Mouse (Mus musculus): ENCODE measurements at regions not wholly inside any gene's neighbourhood (a gene's known extent, or its start where the extent isn't known, plus 50 kb on each side); places are given as distances from the start of the nearest gene placed in this dataset.

DNA sequence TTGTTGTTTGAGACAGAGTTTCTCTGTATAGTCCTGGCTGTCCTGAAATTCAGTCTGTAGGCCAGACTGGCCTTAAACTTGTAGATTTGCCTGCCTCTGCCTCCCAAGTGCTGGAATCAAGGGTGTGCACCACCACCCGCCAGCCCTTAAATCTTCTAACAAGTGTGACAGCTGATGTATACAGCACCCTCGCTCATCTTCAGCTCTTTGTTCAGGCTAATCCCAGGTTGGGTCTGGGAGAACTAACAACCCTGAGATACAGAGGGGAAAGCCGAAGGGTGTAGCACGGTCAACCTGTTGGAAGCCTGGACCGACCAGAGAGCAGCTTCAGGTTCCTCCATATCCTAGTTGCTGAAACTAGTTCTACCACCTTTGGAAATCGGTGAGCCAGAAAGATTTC lies 99.0 kb downstream of the Tmem30b start:
- no peak for DNase-seq (ENCODE audit: low spot score in 2 of 2)

- DNase-seq (ENCODE audit: low spot score in 2 of 2): no peak
These were observed 100.0 kb downstream of the Tmem30b start for GRCm38 (mm10) chr12:73446148-73446547.

DNA sequence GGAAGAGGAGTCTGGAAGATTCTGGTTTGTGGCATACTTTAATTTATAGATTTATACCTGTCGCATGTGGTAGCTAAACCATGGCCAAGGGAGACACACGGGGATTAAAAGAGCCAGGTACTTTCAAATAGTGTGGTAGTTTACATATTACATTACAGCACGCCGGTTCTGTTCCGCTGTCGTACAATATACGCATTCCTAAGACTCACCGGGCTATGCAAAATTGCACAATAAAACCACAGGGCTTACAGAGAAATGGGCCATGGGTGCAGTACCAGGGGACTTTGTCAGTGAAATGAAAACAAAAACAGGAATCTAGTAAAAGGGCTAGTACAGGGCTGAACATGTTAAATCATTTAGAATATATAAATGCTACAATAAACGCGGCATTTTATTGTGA lies 100.6 kb downstream of the Tmem30b start:
- no peak for DNase-seq (ENCODE audit: low spot score in 2 of 2)

GRCm38 (mm10) chr12:73445128-73445527 lies 101.1 kb downstream of the Tmem30b start:
- DNase-seq (ENCODE audit: low spot score in 2 of 2): no peak

DNA sequence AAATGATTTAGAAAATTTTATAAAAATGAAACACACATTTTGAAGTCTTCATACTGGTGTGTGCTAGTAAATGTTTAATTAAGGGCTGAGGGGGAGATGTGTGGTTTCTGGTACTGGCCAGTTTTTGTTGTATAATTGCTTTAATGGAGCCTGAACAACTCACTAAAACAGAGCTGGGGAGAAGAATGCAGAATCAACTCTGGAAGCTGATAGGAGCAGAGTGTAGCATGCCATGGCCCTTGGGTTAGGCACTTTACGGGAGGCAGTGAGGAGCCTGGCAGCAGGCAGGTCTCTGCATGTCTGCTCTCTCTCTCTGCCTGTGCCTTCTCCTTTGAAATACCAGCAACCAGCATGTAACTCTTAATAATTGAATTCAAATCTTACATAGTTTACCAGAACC lies 104.9 kb downstream of the Tmem30b start:
- DNase-seq (ENCODE audit: low spot score in 2 of 2): no peak

DNA sequence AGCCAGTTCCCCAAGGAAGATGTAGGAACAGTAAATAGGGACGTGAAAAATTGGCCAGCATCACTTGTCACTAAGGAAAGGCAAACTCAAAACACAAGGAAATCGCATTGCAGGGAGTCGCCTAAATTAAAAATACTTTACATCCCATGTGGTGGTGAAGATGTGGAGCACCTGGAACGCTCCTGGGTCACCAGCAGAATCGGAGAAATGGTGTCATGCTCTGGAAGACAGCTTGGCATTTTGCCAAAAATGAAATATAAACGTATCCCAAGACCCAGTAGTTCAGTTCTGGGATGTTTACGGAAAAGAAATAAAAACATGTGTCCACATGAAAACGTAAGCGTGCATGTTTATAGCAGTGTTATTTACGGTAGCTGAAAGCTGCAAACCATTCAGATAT lies 111.5 kb downstream of the Tmem30b start:
- DNase-seq (ENCODE audit: low spot score in 2 of 2): no peak

DNA sequence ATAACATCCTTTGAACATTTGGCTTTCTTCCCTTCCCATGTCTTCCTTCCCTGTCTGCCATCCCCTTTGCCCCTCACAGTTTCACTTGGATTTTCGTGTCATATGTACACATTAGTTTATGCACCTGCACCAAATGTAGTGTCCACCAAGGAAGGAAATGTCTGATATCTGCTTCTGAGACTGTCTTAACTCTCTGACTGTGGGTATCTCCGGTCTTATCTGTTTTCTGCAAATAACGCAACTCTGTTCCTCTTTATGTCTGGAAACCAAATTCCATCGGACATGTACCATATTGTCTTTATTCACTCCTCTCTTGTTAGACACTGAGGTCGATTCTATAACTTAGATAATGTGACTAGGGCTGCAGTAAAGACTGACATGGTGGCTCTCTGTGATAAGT lies 113.6 kb downstream of the Tmem30b start:
- no peak for DNase-seq (ENCODE audit: low spot score in 2 of 2)

- no peak for DNase-seq (ENCODE audit: low spot score in 2 of 2)
These were observed 118.0 kb downstream of the Tmem30b start for GRCm38 (mm10) chr12:73428171-73428570.

DNA sequence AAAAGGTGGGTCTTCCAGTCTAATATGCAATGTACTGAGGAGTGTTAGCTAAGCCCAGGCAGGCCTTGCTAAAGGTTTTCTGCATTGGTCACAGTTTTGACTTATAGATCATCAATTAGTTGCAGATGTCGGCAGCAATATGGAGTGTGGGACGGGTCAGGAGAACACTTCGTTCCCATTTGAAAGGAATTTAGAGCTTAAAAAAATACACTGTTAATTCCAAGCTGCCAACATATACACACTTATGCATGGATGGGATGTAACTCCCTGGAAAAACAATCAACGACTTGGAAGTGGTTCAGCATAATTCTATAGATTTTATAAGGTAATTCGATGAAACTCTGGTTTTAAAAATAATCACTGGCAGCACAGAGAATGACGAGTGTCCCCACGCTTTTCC lies 121.4 kb downstream of the Tmem30b start:
- DNase-seq (ENCODE audit: low spot score in 2 of 2): no peak

GRCm38 (mm10) chr12:73417101-73417500 lies 129.1 kb downstream of the Tmem30b start:
- DNase-seq (ENCODE audit: low spot score in 2 of 2): no peak

DNA sequence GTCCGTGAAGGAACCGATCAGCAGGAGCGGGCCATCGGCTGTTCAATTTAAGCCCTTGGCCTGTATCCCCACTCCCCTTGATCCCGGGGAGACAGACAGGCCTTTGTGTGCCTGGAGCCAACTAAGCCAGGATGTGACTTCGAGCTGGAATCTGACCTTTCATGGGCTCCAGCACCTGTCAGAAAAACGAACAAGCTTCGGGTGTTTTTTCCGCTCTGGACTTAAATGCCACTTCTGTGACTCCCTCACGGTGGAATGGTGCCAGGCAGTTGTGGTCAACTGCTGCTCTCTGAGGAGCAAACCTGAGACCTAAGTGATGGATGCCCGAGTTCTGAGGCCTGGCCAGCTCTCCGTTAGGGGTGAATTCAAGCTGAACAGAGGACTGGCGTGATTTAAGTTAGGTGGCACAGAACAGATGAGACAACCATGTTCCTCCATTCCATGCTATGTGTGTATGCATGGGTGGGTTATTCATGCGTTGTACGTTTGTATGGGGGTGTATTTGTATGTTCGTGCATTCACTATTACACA lies 129.8 kb downstream of the Tmem30b start:
- peak; percentile 39 to 66 for DNase-seq (ENCODE audit: low spot score in 2 of 2)

GRCm38 (mm10) chr12:73415856-73416366 lies 129.3 kb downstream of the Slc38a6 start:
- no peak for DNase-seq (ENCODE audit: low spot score in 2 of 2)

- no peak for DNase-seq (ENCODE audit: low spot score in 2 of 2)
These were observed 127.0 kb downstream of the Slc38a6 start for GRCm38 (mm10) chr12:73413439-73414196.

GRCm38 (mm10) chr12:73412500-73412899 lies 125.9 kb downstream of the Slc38a6 start:
- DNase-seq (ENCODE audit: low spot score in 2 of 2): no peak

DNA sequence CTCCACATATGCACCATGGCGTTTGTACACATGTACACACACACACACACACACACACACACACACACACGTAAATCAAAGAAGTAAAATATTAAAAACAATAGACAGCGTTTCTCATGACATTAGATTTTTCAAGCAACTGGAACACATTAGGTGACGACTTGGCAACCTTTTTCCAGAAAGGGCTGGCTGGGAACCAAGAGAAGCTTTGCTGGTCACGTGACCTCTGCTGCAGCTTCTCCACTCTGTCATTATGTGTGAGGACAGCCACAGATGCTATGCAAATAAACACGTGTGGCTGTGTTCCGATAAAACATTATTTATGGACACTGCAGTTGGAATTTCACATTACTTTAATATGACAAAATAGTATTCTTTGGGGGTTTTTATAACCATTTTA lies 124.3 kb downstream of the Slc38a6 start:
- DNase-seq (ENCODE audit: low spot score in 2 of 2): peak in 1 of 2 experiments; percentile 67

GRCm38 (mm10) chr12:73409481-73410085 lies 123.0 kb downstream of the Slc38a6 start:
- DNase-seq (ENCODE audit: low spot score in 2 of 2): peak in 1 of 2 experiments; percentile 58

GRCm38 (mm10) chr12:73408614-73409013 lies 122.0 kb downstream of the Slc38a6 start:
- DNase-seq (ENCODE audit: low spot score in 2 of 2): peak in 1 of 2 experiments; percentile 51

DNA sequence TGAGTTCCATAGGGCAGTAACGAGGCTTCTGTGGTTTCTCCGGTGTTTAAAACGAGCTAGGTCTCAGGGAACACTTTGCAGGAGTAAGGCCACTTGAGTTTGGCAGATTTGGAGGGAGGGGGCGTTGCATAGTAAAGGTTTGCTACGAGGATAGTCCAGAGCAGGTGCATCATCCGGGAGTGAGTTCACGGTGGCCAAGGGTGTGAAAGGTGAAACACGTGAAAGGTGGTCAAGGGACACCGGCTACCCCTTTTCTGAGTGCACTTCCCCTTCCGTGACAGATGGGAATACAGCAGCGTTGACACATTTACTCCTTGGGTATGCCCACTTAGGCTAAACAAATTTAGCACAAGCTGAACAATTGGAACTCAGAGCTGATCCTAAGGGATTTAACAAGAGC lies 121.6 kb downstream of the Slc38a6 start:
- peak in 1 of 2 experiments; percentile 6 for DNase-seq (ENCODE audit: low spot score in 2 of 2)

GRCm38 (mm10) chr12:73406556-73407087 lies 120.0 kb downstream of the Slc38a6 start:
- DNase-seq (ENCODE audit: low spot score in 2 of 2): peak in 1 of 2 experiments; percentile 5

DNA sequence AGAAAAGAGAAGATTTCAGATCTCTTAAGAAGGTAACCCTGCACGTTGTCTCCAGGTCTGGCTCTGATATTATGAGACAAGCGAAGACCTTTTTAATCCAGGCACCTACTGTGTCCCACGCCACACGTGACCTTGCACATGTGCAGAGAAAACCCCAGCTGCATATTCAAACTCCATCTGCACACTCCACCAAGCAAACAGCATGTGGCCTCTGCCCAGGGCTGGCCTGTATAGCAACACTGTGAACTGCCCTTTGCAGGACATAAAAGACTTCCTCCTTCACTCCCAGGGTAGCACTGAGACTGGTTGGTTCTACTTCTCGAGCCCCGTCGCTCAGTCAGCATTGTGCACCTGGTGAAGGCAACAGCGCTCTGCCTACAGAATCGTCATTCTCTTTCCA lies 119.0 kb downstream of the Slc38a6 start:
- peak in 1 of 2 experiments; percentile 5 for DNase-seq (ENCODE audit: low spot score in 2 of 2)

GRCm38 (mm10) chr12:73405106-73405505 lies 118.5 kb downstream of the Slc38a6 start:
- DNase-seq (ENCODE audit: low spot score in 2 of 2): peak; percentile 5 to 11

DNA sequence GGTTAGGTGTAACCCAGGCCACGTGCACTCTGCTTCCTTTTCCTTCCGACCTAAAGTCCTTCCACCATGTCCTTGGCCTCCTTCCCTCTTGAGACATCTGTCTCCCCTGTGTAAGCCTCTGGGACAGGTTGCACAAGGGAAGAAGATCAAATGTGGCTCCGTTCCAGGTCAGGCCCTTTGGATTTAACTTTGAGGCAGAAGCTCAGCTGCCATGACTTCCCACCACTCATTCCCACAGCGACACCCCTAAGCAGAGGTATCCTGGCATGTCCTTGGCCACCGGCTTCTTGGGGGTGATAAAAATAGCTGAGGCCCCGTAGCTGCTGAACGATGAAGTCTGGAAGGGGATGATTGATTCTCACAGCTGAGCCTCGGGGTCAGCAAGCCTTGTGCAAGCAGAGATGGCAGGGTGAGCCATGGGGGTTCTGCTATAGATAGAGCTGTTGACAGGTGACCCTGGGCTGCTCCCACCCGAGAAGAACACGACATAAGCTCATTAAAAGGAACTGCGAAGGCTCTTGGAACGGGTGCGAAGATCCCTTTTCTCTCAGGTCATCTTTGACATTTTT lies 117.4 kb downstream of the Slc38a6 start:
- DNase-seq (ENCODE audit: low spot score in 2 of 2): peak in 1 of 2 experiments; percentile 16
